Mouse (Mus musculus): ENCODE results near the gene Coro1c.

The Coro1c gene

DNA sequence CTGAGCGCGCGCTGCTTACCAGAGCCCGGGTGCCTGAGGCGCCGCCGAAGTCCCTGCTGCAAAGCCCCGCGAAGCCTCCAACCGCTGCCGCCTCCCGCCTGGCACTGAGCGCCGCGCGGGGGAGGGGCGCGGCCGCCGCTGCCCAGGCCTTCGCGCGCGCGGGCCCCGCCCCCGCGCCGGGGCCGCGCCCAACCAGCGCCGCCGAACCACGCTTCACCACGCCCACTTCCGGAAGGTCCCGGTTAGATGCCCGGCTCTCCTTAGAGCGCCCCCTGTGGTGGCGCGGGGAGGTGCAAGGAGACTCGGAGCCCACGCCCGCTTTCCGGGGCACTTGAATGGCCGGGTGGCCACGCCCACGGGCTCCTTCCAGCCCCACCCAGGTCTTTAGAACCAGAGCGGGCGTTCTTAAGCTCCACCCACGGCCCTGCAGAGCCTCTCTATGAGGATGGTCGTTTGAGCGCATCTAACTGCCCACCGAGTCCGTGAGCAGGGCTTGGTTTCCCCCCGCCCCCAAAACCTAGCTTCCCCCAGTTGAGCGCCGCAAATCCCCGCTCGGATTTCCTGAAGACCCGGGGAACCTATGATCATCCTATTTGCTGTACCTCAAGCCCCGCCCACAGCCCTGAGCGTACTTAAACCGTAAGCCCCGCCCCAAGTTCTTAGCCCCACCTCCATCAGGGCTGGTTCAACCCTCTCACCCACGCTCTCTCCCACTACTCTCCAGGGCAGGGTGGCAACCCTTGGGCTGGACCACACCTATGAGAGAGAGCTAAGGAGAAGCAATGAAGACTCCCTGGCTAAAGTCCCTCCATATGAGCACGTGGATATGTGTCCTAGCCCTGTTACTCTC lies at the start of gene Coro1c:
TSS of gene Coro1c (minus strand) at position 167 of the 850 bp plus-strand sequence.
- peak; percentile 99 for DNase-seq (ENCODE audit: low spot score in 2 of 2)

DNA sequence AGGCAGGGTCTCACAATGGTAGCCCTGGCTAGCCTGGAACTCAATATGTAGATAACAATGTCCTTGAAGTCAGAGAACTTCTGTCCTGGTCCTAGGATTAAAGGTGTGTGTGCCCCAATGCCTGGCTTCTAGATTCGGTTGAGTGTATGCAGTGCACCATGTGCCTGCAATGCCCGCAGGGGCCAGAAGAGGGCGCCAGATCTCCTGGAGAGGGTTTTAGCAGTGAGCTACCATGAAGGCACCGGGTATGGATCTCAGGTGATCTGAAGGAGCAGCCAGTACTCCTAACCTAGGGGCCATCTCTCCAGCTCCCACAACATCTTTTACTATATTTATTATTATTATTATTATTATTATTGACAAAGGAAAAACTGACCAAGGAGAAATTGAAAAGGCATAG lies 48.0 kb upstream of the Coro1c start:
- peak; percentile 78 to 88 for DNase-seq (ENCODE audit: low spot score in 2 of 2)

DNA sequence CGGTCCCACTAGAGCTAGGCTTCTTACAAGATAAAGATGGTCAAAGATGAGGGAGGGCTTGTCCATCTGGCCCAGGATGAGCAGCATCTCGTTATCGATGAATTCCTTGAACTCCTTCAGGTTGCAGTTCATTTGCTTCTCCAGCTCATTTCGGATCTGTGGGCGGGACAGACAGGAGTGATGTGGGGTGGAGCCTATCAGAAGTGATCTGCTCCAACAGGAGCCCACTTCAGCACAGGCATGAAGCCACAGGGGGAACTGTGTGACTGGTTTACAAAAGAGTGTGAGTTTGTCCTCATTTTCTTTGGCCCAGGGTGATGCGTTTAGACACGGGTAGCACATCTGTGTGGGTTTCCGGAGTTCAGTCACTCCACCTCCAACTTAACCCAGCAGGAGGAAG lies 47.1 kb upstream of the Coro1c start:
- no peak for DNase-seq (ENCODE audit: low spot score in 2 of 2)

DNA sequence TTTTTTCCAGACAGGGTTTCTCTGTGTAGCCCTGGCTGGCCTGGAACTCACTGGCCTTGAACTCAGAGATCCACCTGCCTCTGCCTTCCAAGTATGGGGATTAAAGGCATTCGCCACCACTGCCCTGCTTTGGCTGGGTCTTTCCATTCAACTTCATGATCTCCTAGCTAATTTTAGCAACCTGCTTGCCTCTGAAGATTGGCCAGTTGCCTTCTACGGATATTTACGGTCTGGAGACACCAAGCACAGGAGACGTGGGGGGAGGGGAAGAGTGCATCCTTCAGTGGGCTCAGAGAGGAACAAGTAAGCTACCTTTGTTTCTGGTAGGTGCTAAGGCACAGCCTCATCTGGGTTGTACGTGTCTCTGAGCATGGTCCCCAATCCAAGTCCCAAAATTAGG lies 46.7 kb upstream of the Coro1c start:
- DNase-seq (ENCODE audit: low spot score in 2 of 2) = no peak

DNA sequence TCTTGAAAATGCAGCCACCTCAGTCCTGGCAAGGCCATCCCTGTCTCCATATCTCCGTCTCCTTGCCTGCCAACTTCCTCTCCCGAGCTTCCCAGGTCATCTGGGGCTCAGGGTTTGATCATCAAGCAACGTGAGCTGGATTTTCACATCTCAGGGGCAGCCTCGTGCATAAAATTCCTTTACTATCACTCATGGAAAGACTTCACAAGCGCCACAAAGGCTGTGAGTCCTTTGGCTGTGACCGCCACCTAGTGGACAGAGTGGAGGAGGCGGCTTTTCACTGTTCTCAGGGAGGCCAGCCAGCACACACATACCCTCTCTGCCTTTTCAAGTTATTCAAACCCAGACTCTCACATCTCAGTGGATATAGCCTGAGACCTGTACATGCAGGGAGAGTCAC lies 45.9 kb upstream of the Coro1c start:
- peak; percentile 82 to 83 for DNase-seq (ENCODE audit: low spot score in 2 of 2)

DNA sequence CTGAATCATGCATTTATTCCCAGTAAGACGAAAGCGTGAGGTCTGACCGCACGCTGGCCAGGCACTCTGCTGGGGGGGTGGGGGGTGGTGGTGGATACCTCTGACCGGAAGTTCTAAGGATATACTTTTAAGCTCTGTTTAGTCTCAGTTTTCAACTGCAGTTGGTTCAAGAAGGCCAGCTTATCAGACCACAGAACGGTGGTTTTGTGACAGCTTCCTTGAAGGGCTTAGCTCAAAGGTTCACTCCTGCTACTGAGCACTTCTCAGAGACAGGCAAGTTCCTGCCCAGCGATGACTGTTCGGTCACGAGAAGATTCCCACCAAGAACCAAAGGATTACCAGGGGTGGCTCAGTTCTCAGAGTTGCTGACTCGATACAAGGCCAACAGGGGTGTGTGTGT lies 44.0 kb upstream of the Coro1c start:
- no peak for DNase-seq (ENCODE audit: low spot score in 2 of 2)

DNA sequence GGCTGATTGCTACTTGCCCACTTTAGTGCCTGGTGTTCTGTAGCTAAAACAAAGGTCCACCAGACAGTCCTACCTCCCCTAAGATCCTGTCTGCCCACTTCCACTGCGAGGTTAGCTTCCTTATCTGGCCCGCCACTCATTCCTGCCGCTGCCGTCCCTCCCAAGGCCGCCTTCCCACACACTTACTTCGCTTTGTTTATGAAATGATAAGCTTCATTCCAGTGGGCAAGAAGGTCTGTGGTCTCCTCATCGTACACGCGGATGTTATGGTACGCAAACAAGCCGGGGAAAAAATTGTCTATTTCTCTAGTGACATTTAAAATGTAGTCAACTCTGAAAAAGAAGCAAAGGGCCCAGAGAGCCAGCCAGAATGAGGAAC lies 43.1 kb upstream of the Coro1c start:
- no peak for DNase-seq (ENCODE audit: low spot score in 2 of 2)

DNA sequence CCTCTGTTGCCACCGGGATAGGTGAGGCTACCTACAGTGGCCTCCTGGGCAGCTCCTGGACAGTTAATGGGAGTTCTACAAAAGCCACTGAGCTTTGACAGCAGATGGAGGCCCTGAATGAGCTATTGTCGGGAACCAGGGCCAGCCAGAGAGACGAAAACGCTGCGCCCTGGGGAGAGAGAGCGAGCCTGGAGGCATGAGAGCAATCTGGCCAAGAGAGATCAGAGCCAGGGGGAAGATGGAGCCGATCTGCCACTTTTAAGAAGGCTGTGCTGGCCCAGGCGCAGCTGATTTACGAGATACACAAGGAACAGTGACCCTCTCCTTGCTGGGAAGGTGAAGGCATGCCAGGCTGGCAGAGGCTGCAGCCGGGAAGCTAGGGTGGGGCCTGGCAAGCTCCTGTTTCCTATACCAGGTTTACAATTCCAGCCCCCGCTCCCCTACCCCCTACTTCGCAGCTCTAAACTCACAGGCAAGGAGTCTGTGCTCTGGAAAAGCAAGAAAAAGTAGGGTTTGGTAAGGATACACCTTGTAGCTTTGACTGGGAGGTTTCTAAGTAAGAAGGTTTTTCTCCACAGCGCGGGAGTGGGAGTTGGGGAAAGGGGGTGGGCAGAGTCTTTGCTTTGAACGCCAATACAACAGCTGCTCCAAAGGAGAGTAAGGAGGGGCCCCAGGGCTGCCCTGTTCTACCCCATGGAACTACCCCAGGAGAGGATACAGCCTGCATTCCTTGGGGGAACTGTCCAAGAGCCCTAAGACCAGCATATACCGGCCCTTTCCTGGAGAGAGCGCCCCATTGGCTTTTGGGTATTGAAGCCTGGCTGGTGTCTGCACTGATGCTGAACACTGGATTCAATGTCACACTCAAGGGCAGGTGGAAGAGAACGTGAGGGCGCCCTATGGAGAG lies 42.5 kb upstream of the Coro1c start:
- DNase-seq (ENCODE audit: low spot score in 2 of 2) = no peak

DNA sequence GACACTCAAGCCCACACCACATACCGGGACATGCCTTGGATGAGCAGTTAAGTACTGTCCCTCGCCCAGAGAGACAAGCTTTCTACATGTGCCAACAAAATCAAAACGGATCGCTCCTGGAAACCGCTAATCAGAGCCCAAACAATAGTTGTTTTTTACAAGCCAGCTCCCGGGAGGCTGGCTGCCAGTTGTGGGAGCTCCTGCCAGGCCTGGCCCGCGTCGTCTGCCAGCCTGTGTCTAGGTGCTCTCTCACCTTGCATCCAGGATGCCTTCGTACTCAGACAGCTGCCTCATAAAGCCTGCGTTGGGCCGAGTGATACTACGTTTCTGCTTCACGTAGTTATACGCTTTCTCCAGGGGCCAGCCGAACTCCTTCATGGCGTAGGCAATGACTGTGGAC lies 41.6 kb upstream of the Coro1c start:
- DNase-seq (ENCODE audit: low spot score in 2 of 2) = no peak

DNA sequence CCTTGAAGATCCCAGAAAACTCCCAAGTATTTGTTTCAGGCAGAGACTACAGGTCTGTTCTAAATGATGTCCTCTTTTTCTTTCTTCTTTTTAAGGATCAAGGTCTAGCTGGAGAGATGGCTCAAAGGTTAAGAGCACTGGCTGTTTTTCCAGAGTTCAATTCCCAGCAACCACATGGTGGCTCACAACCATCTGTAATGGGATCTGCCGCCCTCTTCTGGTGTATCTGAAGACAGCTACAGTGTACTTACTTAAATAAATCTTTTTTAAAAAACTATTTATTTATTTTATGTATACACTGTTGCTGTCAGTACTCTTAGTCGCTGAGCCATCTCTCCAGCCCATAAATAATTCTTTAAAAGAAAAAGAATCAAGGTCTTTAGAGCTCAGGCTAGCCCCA lies 38.7 kb upstream of the Coro1c start:
- DNase-seq (ENCODE audit: low spot score in 2 of 2) = no peak

DNA sequence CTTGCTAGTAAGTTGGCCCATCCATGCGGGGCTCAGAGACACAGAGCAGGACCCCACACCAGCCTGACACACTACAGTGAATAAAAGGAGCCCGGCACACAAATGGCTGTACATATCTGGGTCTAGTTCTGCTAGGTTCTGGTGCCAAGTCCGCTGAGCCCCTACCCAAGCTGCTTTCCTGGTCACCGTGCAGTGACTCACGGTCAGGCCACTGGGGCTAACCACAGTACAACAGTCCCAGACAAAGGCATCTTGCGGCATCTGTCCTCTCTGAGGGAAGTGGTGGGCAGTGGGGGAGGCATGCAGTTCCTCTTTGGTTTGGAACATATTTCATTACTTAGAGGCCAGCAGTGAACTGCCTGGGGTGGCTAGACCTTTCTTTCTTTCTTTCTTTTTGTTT lies 36.6 kb upstream of the Coro1c start:
- DNase-seq (ENCODE audit: low spot score in 2 of 2) = no peak

DNA sequence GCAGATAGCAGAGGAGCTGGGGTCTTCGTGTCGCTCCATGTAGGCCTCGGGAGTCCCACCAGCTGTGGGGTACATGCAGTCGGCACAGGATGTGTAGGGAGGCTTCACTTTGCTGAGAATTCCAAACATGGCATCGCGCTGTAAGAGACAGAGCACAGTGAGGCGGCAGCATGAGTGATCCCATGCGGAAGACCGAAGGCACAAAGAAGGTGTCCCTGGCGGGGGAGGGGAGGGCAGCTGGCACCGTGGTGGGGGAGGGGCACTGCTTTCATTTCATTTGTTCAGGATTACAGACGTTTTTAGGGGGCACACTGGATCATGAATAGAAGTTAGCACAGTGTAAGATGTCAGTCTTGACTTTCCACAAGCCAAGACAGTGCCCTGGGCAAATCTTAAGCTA lies 34.8 kb upstream of the Coro1c start:
- DNase-seq (ENCODE audit: low spot score in 2 of 2) = no peak

DNA sequence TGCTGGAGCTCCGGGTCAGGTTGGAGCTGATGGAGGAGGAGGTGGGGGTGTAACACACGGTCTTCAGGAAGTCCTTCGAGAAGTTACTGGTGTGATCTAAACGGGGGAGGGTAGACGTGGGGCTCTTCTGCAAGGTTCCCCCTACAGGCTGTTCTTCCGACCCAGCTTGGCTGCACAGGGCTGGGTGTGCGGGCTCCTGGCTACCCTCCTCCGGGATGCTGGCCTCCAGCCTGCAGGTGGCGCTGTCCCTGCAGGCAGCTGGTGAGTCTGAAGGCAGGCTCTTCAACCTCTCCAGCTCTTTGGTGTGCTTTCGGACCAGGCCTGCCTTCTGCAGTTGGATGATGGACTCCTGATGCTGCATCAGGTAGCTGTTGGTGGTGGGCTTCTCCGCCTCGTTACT lies 34.0 kb upstream of the Coro1c start:
- DNase-seq (ENCODE audit: low spot score in 2 of 2) = no peak

DNA sequence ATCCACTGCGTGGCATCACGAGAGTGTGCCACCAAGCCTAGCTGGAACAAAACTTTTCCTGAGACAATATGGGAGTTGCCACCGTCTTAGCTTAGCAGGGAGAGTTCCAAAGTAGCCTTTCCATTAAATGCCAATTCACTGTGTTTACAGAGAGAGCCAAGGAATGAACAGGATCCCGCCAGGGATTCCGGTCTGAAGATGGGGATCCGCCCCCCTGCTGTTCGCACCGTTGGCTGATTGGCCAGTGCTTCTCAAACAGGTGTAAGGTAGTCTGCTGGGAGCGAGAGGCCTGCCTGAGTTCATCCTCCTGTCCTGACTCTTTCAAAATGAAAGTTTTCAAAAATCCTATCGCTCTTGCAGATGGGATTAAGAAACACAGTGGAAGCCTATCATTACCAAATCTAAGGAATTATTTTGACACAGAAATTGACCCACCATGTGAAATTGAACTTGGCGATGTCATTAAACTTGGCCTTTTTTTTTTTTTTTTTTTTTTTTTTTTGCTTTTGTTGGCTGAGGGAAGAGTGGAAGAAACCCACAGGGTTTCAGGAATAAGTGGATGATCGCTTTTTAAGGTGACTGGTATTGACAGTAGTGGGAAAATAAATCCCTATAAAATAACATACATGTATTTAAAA lies 30.8 kb upstream of the Coro1c start:
- DNase-seq (ENCODE audit: low spot score in 2 of 2) = no peak

DNA sequence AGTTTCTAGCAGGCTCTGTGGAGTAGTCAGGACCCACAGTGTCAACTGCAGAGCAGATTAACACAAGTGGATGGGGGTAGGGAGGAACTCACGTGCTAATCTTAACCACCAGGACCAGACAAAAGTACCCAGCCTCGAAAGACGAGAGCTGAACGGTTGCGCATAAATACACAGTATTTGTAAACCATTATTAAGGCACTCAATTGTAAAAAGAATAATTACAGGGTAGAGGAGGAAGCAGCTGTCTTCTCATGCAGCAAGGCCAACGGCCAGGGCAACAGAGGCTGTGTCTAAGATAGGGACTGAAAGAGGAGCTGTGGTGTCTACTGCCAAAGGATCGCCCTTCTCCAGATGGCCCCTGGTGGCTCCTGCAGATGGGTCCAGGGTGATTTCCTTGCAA lies 29.1 kb upstream of the Coro1c start:
- DNase-seq (ENCODE audit: low spot score in 2 of 2) = no peak

DNA sequence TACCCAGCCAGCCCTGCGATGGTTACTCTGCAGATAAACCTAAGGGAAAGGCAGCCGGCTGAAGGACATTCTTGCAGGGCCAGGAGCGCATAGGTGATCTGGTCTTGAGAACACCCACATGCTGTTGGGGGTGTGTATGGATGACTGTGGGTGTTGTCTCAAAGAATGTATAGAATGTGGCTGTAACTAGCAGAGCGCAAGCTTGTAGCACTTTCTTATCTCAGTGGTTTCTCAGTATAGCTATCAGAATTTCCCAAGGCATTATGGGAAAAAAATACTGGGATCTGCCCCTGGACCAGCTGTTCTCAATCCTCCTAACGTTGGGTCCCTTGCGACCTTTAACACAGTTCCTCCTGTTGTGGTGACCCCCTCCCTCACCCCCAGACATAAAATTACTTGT lies 25.3 kb upstream of the Coro1c start:
- DNase-seq (ENCODE audit: low spot score in 2 of 2) = no peak

DNA sequence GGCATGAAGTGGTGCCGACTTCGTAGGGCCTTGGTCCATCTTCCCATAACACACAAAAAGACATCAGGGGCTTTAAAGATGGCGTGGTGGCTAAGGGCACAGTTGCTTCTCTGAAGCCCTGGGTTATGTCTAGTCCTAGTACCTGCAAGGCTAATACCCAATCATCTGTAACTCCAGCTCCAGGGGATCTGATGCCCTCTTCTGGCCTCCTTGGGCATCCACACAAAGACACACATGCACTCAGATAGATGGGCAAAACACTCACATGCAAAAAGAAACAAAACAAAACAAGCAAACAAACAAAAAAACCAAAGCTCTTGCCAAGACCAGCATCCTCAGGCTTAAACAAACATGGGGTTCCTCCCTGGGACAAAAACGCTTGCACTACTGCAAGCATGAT lies 24.9 kb upstream of the Coro1c start:
- DNase-seq (ENCODE audit: low spot score in 2 of 2) = no peak

DNA sequence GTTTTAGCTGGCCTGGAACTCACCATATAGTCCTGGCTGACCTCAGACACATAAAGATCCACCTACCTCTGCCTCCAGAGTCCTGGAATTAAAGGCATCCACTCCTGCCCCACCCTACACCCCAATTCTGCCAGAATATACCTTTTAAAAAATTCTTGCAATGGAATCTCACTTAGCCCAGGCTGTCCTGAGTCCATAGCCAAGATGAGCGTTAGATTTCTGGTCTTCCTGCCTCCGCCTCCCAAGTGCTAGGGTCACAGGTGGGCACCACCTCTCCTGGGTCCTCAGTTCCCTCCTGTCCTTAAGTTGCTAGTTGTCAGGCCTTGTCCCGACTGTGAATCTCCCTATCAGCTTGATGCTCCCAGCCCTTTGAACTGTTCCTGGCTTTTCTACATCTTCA lies 23.8 kb upstream of the Coro1c start:
- DNase-seq (ENCODE audit: low spot score in 2 of 2) = no peak

DNA sequence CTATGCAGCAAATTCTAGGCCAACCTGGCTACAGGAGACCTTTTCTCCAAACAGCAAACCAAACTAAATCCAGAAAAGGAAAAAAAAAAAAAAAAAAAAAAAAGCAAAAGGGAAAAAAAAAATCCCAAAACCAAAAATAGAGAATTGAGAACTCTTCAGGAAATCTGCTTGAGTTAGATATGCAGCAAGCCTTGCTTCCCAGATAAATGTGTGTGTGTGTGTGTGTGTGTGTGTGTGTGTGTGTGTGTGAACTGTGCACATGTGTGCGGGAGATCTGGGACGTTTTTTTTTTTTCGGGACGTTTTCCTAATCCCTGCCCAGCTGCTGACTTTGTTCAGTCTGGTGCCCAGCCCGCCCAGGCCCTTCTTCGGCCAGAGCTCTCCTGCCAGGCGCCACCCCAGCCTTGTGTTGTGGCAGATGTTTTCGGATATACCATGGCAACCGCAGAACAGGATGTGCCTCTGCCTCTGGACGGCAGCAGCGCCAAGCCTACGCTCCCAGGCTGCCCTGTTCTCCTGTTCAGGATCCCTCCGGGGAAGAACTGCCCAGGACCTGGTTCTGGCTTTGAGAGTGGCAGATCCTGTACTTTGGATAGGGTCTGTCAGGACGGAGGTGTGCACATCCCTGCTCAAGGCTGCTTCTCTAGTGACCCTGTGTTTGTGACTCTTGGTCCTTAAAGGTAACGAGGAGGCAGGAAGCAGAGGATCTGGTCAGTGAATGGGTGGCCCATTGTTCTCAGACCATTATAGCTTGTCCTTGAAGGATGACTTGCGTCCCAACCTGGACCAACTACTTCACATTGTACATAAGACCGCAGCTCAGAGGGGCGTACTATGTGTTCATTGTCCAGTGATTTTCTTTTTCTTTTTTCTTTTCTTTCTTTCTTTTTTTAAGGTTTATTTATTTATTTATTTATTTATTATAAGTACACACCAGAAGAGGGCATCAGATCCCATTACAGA lies 22.4 kb upstream of the Coro1c start:
- peak in 1 of 2 experiments; percentile 72 for DNase-seq (ENCODE audit: low spot score in 2 of 2)

DNA sequence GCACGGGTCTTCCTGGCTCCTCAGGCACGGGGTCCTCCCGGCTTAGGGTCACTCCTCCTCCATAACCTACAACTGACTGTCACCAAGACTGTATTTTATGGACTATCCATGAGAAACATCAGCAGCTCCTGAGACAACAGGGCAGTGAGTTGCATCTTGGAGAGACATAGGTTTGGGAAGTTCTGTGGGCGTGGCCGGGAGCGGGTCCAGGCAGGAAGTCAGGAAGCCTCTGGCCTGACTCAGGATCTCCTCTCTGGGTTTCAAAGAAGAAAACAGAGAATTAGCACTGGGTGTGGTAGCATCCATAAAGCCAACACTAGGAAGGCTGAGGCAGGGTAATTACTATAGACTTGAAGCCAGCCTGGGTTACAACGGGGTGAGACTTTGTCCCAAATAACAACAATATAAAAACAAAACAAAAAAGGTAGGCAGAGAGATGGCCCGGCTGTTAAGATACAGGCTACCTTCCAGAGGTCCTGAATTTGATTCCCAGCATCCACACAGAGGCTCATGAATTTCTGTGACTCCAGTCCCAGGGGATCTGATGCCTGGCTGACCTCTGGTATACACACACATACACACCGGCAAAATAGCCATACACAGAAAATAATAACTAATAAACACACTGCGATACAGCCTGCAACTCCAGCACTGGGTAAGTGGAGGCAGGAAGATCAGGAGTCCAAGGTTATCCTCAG lies 21.5 kb upstream of the Coro1c start:
- no peak for DNase-seq (ENCODE audit: low spot score in 2 of 2)

DNA sequence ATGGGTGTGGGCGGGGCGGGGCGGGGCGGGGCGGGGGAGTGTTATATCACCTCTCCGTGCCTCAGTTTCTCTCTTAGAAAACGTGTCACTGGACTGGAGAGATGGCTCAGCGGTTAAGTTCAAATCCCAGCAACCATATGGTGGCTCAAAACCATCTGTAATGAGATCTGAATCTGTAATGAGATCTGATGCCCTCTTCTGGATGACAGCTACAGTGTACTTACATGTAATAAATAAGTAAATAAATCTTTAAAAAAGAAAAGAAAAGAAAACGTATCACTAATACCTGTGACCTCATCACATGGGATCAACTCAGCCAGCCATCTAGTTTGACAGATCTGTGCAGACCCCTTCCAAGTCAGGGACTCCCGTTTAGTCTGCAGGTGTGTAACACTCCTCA lies 21.0 kb upstream of the Coro1c start:
- DNase-seq (ENCODE audit: low spot score in 2 of 2) = no peak
